Mouse (Mus musculus) fat pad, adult 2 months (tissue): Measurements from ENCODE around the gene Plekhh3.

Source experiments
- DNase-seq: peaks from one replicate; pipeline ENCODE4 v3.0.0-alpha.2; 2011; ENCODE audit warnings: low read depth, low spot score; ENCODE audit errors: extremely low read depth

Plekhh3 gene

GRCm38 (mm10) chr11:101186526-101187247, 15.5 kb upstream of the Plekhh3 start:
- DNase-seq = no peak

GRCm38 (mm10) chr11:101185441-101185840, 14.3 kb upstream of the Plekhh3 start:
- no peak for DNase-seq

GRCm38 (mm10) chr11:101184984-101185383, 13.8 kb upstream of the Plekhh3 start:
- no peak for DNase-seq

GRCm38 (mm10) chr11:101182771-101183517, 11.8 kb upstream of the Plekhh3 start:
- no peak for DNase-seq

- DNase-seq = no peak
Measured at GRCm38 (mm10) chr11:101181961-101182360, 10.8 kb upstream of the Plekhh3 start.

- DNase-seq = no peak
Measured at GRCm38 (mm10) chr11:101180846-101181740, 9.9 kb upstream of the Plekhh3 start.

GRCm38 (mm10) chr11:101180261-101180660, 9.1 kb upstream of the Plekhh3 start:
- no peak for DNase-seq

GRCm38 (mm10) chr11:101179306-101179705, 8.2 kb upstream of the Plekhh3 start:
- DNase-seq = no peak

GRCm38 (mm10) chr11:101178061-101179058, 7.2 kb upstream of the Plekhh3 start:
- DNase-seq = no peak

GRCm38 (mm10) chr11:101176933-101177773, 6.0 kb upstream of the Plekhh3 start:
- DNase-seq = no peak

- no peak for DNase-seq
Measured at GRCm38 (mm10) chr11:101176117-101176691, 5.1 kb upstream of the Plekhh3 start.

GRCm38 (mm10) chr11:101175636-101176116, 4.5 kb upstream of the Plekhh3 start:
- no peak for DNase-seq

GRCm38 (mm10) chr11:101174851-101175628, 3.9 kb upstream of the Plekhh3 start, which contains the start of gene Ccr10:
Gene Ccr10 (minus strand): TSS chr11:101175443.
- DNase-seq = no peak

GRCm38 (mm10) chr11:101174389-101174745, 3.2 kb upstream of the Plekhh3 start:
- no peak for DNase-seq

- no peak for DNase-seq
Measured at GRCm38 (mm10) chr11:101173631-101174388, 2.7 kb upstream of the Plekhh3 start.

GRCm38 (mm10) chr11:101173112-101173511, 2.0 kb upstream of the Plekhh3 start:
- DNase-seq = no peak

GRCm38 (mm10) chr11:101172434-101172815, 1.3 kb upstream of the Plekhh3 start:
- no peak for DNase-seq
